Mouse (Mus musculus) G1E (cell line): ENCODE data around the gene Olfr669. TPM values are rescaled to one million over a fixed set of nuclear protein-coding genes. Genes with fewer than 3 reads are reported as not detected.
A peak's percentile ranks its signal among the peaks of the same experiment; 100 is the strongest.
"Not testable (repeated sequence)": the region's sequence is repeated elsewhere in the genome, so short reads cannot be mapped to it uniquely, and the experiment has no call there.

Experiments
- ATAC-seq: 2 replicates; pipeline ENCODE4 v1.8.0; 2016; ENCODE audit warnings: mild to moderate bottlenecking; ENCODE audit not compliant: insufficient number of reproducible peaks, poor library complexity, low FRiP score, severe bottlenecking; ENCODE audit errors: extremely low read depth
- DNase-seq: peaks from one replicate; pipeline ENCODE4 v3.0.0; 2012; ENCODE audit warnings: low spot score
- H3K27me3 ChIP-seq: 2 replicates; pipeline ENCODE4 v1.6.1; 2012; ENCODE audit warnings: mild to moderate bottlenecking, low read length, inconsistent platforms; ENCODE audit not compliant: insufficient read depth
- H3K36me3 ChIP-seq: replicated peaks from 2 replicates; pipeline ENCODE3; 2012; ENCODE audit warnings: mild to moderate bottlenecking, inconsistent platforms
- H3K4me1 ChIP-seq: 2 replicates; pipeline ENCODE4 v1.6.1; 2012; ENCODE audit warnings: low read depth, low read length, inconsistent platforms, mixed read lengths; ENCODE audit not compliant: insufficient read depth
- H3K4me3 ChIP-seq: 2 replicates; pipeline ENCODE4 v1.5.1; 2012; ENCODE audit warnings: low read depth, mild to moderate bottlenecking, inconsistent platforms, low read length, moderate library complexity, mixed read lengths
- H3K9me3 ChIP-seq: replicated peaks from 2 replicates; pipeline ENCODE4 v1.6.1; 2012; ENCODE audit warnings: inconsistent platforms
- CTCF ChIP-seq: IDR thresholded peaks from 2 replicates; pipeline ENCODE4 v1.5.1; 2012; ENCODE audit warnings: low read depth, low read length, inconsistent platforms, mixed read lengths
- GATA1 ChIP-seq: IDR thresholded peaks from 2 replicates; pipeline ENCODE4 v1.6.1; 2012; ENCODE audit warnings: borderline replicate concordance, low read length, inconsistent platforms, mixed read lengths
- GATA2 ChIP-seq: IDR thresholded peaks from 2 replicates; pipeline ENCODE4 v1.6.1; 2012; ENCODE audit warnings: low read depth, low read length, inconsistent platforms, borderline replicate concordance
- POLR2AphosphoS5 ChIP-seq: IDR thresholded peaks from 2 replicates; pipeline ENCODE4 v1.6.1; 2012; ENCODE audit warnings: low read depth, low read length, inconsistent platforms; ENCODE audit not compliant: insufficient replicate concordance
- TAL1 ChIP-seq: conservative IDR thresholded peaks from 2 replicates; pipeline ENCODE4 v1.6.1; 2012; ENCODE audit warnings: low read depth, low read length, inconsistent platforms, mixed read lengths
- polyA plus RNA-seq: library from polyadenylated mRNA; stranded (reverse); fragments of >175 nt; gene quantifications from 2 replicates; pipeline ENCODE4 v1.2.3, GENCODE M21; 2012
- total RNA-seq, 2 experiments: library from RNA; stranded (forward) in 1 of 2; stranded (reverse) in 1 of 2; fragments of 200-1000 nt in 1 of 2; fragments of >200 nt in 1 of 2; fragmentation: Nextera tagmentation in 1 of 2; gene quantifications; 2 replicates each; pipeline ENCODE4 v1.2.3; 2014 to 2017

Gene Olfr669
- total RNA-seq (2014; fragmentation: Nextera tagmentation) (not detected in 2 replicates), total RNA-seq (2017) (0.11 TPM in 1 of 2 replicates, not detected in the other), polyA plus RNA-seq (not detected in 2 replicates)

- ATAC-seq: no peak
- no peak for TF ChIP-seq POLR2AphosphoS5
- no peak for TF ChIP-seq CTCF
- TF ChIP-seq GATA1: no peak
- no peak for TF ChIP-seq GATA2
- no peak for TF ChIP-seq TAL1
- Histone ChIP-seq H3K36me3 (no peaks in the 10 kb centered on the region), H3K9me3 (no peaks in the 10 kb centered on the region; the same call in 1 of the 2 replicates), H3K4me3 (no peak within 1 kb of the TSS), H3K27me3 (no peaks in the 10 kb centered on the region), H3K4me1 (no peaks in the 10 kb centered on the region)
- no peak for DNase-seq
Observed at GRCm38 (mm10) chr7:104933940-104934339, at the start of gene Olfr669. Gene Olfr669, plus strand, starts transcription at chr7:104934240.

DNA sequence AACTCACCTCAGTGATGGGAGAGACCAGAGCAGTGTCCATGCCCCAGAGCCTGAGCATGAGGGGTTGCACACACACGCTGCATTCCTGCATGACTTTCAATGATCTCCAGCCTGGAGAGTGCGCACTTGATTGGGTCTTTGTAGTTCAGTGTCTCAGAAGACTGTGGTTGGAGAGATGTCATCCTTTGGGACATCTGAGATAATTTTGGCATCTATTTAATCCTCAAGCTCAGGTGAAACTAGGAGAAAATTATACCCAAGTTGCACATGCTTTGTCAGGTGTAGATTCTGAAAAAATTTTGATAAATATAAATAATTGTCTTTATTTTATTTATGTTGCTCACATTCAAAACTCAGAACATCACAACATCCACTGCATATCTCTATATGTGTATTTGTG is 38.2 kb upstream of the Olfr669 start, which contains the start of gene Olfr666:
Gene Olfr666 (minus strand): TSS at position 101 of the 400 bp plus-strand sequence.
- Histone ChIP-seq H3K27me3 (no peaks in the 10 kb centered on the region), H3K4me1 (no peaks in the 10 kb centered on the region), H3K9me3 (no peaks in the 10 kb centered on the region), H3K4me3 (no peak within 1 kb of the TSS), H3K36me3 (no peaks in the 10 kb centered on the region)
- DNase-seq: no peak
- ATAC-seq: no peak
- TF ChIP-seq CTCF (no peak), TAL1 (no peak), GATA1 (no peak), GATA2 (no peak), POLR2AphosphoS5 (no peak)

DNA sequence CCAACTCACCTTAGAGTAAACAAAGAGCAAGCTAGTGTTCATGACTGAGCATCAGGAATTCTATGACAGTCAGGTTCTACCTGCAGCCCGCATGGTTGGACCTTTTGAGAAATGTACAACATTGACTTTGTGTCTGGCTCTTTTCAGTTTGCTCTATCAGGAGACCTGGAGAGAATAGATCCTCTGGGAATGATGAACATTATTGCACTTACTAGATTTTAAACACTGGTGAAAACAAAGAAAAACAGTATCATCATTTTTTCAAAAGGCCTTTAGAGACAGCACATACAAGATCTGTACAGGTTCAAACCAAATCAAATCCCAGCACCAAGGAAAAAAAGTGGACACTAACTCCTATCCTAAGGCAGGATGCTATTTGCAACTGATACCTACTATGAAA is 12.7 kb upstream of the Olfr669 start, which contains the start of gene Olfr667:
Gene Olfr667 (minus strand): TSS at position 101 of the 400 bp plus-strand sequence.
- ATAC-seq (no peak), DNase-seq (no peak)
- no peaks in the 10 kb centered on the region for H3K36me3 ChIP-seq
- no peak within 1 kb of the TSS for H3K4me3 ChIP-seq
- TF ChIP-seq GATA2 (no peak), TAL1 (no peak), POLR2AphosphoS5 (no peak), GATA1 (no peak), CTCF (no peak)
- no peaks in the 10 kb centered on the region for H3K9me3 ChIP-seq
- no peaks in the 10 kb centered on the region for H3K27me3 ChIP-seq
- no peaks in the 10 kb centered on the region for H3K4me1 ChIP-seq

- no peaks in the 10 kb centered on the region for H3K36me3 ChIP-seq
- no peak for DNase-seq
- TF ChIP-seq POLR2AphosphoS5 (no peak), GATA2 (no peak), CTCF (no peak), TAL1 (no peak), GATA1 (no peak)
- no peaks in the 10 kb centered on the region for H3K27me3 ChIP-seq
- ATAC-seq: no peak
- H3K4me3 ChIP-seq: no peak within 1 kb of the TSS
- no peaks in the 10 kb centered on the region; the same call in 1 of the 2 replicates for H3K9me3 ChIP-seq
- H3K4me1 ChIP-seq: no peaks in the 10 kb centered on the region
Observed at GRCm38 (mm10) chr7:104927957-104928356, 6.1 kb upstream of the Olfr669 start, which contains the start of gene Olfr668. Gene Olfr668, minus strand, starts transcription at chr7:104928057.

DNA sequence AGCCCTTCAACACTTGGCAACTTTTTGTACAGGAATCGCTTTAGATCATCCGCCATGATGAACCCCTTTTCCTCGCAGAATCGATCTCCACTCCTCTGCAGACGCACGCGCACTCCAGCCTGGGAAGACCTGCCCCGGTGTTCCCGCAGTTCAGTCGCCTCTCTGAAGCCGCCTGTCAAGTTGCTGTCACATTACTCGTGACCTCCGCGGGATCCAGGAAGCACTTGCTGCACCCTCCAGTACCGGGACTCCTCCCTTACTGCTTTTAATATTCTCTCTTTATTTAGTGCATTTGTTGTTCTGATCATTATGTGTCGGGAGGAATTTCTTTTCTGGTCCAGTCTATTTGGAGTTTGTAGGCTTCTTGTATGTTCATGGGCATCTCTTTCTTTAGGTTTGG is 16.2 kb downstream of the Olfr669 start:
- ATAC-seq: peak; percentile 54; the same call in 1 of the 2 replicates
- not testable (repeated sequence) for H3K4me1 ChIP-seq, DNase-seq, H3K36me3 ChIP-seq, H3K4me3 ChIP-seq, H3K27me3 ChIP-seq, H3K9me3 ChIP-seq

- no peak for TF ChIP-seq TAL1
- TF ChIP-seq GATA2: no peak
- no peak for TF ChIP-seq CTCF
- no peak for TF ChIP-seq POLR2AphosphoS5
- TF ChIP-seq GATA1: no peak
Observed at GRCm38 (mm10) chr7:104962520-104962919, 28.5 kb downstream of the Olfr669 start, which contains the start of gene Olfr670. Gene Olfr670, minus strand, starts transcription at chr7:104962620.

DNA sequence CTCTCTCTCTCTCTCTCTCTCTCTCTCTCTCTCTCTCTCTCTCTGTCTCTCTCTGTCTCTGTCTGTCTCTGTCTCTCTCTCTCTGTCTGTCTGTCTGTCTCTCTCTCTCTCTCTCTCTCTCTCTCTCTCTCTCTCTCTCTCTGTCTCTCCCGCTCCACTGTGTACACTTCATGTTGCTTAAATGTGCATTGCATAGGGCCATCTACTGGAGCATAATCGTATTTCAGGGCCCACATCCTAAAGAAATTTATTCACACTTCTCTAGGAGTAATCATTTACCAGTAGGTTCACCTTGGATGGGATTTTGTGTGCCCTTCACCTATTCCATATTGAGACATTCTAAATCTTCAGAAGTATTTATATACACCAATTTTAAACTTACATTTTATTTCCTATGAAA is 38.5 kb downstream of the Olfr669 start:
- H3K36me3 ChIP-seq, DNase-seq, ATAC-seq, H3K27me3 ChIP-seq, H3K9me3 ChIP-seq, H3K4me1 ChIP-seq, H3K4me3 ChIP-seq: not testable (repeated sequence)

More at GRCm38 (mm10) chr7:104962520-104962919, 28.5 kb downstream of the Olfr669 start, which contains the start of gene Olfr670:
- Histone ChIP-seq H3K36me3 (no peaks in the 10 kb centered on the region), H3K9me3 (no peaks in the 10 kb centered on the region), H3K27me3 (no peaks in the 10 kb centered on the region), H3K4me3 (no peak within 1 kb of the TSS), H3K4me1 (no peaks in the 10 kb centered on the region)
- no peak for ATAC-seq
- DNase-seq: no peak
